Mouse (Mus musculus): ENCODE measurements around the gene Rab7b.

GRCm38 (mm10) chr1:131749706-131750545 lies 61.4 kb downstream of the Rab7b start:
- TF ChIP-seq POLR2A (IDR thresholded peaks at IDR 0.05; ENCODE audit: insufficient read depth, low read length) (no peak), CTCF (IDR thresholded peaks at IDR 0.05; ENCODE audit: low read depth, low read length) (no peak), EP300 (IDR thresholded peaks at IDR 0.05; ENCODE audit: insufficient read depth, low read depth, low read length) (0 out of 2 replicates have a peak, but pooled peaks have one; percentile 38)
